Mouse (Mus musculus): Measurements from ENCODE around the gene Brox. TPM values are rescaled to one million over a fixed set of nuclear protein-coding genes. Genes with fewer than 3 reads are reported as not detected.
A peak's percentile ranks its signal among the peaks of the same experiment; 100 is the strongest.

The Brox gene
- polyA plus RNA-seq, 1 experiment from 2014 or later: 35.1 TPM

DNA sequence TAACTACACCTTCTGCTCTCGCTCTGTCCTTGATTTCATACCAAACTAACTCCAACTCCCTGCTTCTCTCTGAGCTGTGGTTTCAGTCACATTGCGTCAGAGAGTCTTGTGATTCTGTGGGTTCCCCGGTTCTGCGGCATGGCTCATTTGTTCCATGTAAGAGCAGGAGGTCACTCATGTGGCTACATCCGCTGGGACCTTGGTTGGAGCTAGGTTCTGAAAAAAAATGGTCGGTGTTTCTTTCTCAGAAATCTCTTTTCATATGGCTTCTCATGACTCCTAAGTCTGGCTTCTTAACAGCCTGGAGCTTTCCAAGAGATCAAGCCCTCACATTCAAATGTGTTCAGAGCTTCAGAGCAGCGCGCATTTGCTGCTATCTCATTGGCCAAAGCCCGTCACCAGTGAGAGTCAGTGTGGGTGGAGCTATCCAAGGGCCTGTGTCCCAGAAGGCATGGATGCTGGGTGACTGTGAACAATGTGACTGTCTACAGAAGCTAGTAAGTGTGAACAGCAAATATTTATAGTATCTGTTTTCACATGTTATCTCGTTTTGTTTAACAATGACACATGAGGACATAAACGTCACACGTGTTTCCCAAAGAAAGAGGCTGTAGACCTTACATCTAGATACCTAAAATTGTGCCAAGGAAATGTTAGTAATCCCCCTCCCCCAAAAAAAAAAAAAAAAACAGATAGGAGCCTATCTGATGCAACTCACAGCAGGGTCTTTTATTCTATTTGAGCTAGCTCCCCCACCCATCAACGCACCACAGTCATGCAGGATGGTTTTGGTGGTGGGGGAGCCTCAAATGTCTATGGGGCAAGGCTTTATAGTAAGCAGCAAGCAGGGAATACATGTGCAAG is 32.7 kb downstream of the Brox start:
- no peak for DNase-seq (ENCODE audit: low spot score)
- Histone ChIP-seq H3K4me3 (no peak overlapping the region), H3K36me3 (no peaks in the 10 kb centered on the region), H3K27ac (no peak overlapping the region), H3K9me3 (replicated peaks) (no peaks in the 10 kb centered on the region), H3K4me1 (peaks cover 8% of the 10 kb centered on the region), H3K27me3 (ENCODE audit: low read depth, poor library complexity, severe bottlenecking) (no peaks in the 10 kb centered on the region)
- 83% methylated on average over 13 of the region's 13 CpGs for WGBS

DNA sequence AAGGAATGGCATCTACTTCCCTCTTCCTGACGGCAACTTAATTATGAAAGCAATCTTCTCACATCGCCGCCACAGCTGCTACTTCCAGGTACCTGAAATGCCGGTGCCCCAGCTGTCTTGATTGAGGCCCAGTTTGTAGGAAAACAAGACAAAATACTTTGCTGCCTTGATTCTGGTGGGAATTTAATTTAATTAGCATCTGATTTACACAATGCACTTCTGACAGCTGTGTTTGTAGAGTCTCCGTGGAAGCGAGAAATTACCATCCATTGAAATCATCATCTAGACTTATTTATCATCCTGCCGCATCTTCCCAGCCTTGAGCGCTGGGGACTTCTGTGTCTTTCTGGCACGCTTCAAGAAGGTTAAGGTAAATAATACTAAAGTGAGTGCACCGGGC is 44.5 kb downstream of the Brox start:
- no peak for DNase-seq (ENCODE audit: low spot score)
- no peak overlapping the region for H3K27ac ChIP-seq
- peaks cover 17% of the 10 kb centered on the region for H3K4me1 ChIP-seq
- H3K36me3 ChIP-seq: no peaks in the 10 kb centered on the region
- WGBS: 58% methylated on average over 10 of the region's 10 CpGs
- no peaks in the 10 kb centered on the region for H3K27me3 ChIP-seq (ENCODE audit: low read depth, poor library complexity, severe bottlenecking)
- H3K4me3 ChIP-seq: no peak overlapping the region
- no peaks in the 10 kb centered on the region for H3K9me3 ChIP-seq (replicated peaks)

DNA sequence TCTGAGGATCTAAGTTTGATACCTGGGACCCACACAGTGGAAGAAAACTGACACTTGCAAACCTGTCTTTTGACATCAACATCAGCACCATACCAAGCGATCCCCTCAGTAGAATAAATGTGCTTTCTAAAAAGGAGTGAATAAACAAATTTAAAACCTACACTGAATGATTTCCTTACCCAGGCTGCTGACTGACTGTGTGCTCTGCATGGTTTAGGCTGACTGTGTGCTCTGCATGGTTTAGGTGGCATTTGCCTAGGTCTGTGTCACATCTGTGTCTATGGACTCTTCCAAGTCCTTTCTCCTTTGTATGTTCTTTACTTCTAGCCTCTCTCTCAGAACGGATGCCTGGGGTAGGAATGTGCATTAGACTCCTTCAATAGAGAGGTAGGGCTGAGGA is 45.3 kb downstream of the Brox start:
- no peak overlapping the region for H3K4me3 ChIP-seq
- H3K4me1 ChIP-seq: peaks cover 17% of the 10 kb centered on the region
- H3K36me3 ChIP-seq: no peaks in the 10 kb centered on the region
- H3K27ac ChIP-seq: no peak overlapping the region
- DNase-seq (ENCODE audit: low spot score): no peak
- no peaks in the 10 kb centered on the region for H3K9me3 ChIP-seq (replicated peaks)
- 76% methylated on average over 2 of the region's 2 CpGs for WGBS
- H3K27me3 ChIP-seq (ENCODE audit: low read depth, poor library complexity, severe bottlenecking): no peaks in the 10 kb centered on the region

DNA sequence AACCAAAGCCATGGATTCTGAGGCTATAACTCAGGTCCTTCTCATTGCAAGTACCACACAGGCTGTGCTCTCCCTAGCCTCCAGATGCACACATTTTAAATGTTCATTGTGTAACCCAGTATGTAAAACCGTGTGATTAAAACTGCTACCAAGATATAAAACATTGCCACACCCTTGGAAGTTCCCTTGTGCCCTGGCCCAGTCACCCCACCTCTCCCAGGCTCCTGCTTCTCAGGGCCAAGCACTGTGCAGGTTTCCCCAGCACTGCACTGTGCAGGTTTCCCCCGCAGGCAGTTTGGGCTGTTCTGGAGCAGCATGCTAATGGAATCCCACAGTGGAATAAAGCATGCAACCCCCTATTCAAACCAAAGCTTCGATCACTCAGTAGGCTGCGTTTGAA is 46.5 kb downstream of the Brox start:
- no peaks in the 10 kb centered on the region for H3K27me3 ChIP-seq (ENCODE audit: low read depth, poor library complexity, severe bottlenecking)
- 0 out of 2 replicates have a peak overlapping the region, but pooled peaks have one; percentile 14 for H3K27ac ChIP-seq
- no peaks in the 10 kb centered on the region for H3K36me3 ChIP-seq
- no peak for DNase-seq (ENCODE audit: low spot score)
- WGBS: 81% methylated on average over 4 of the region's 4 CpGs
- no peak overlapping the region for H3K4me3 ChIP-seq
- no peaks in the 10 kb centered on the region for H3K9me3 ChIP-seq (replicated peaks)
- peaks cover 17% of the 10 kb centered on the region for H3K4me1 ChIP-seq

DNA sequence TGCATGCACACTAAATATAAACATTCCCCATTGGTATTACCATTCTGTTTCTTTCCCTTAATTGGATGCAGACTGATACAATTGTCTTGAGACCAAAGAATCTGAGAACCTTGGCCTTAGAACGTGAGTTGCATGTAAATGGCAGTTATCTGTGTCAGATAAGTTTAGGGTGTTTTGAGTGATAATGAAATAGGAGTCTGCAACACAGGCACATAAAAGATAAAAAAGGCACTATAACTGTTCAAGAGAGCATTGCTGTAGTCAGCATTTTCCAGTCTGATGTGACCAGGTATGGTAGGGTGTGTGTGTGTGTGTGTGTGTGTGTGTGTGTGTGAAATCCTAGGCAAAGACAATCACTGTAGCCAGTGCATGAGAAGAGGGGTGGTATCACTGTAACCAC is 48.9 kb downstream of the Brox start:
- 63% methylated on average over 1 of the region's 1 CpGs for WGBS
- H3K4me1 ChIP-seq: peaks cover 17% of the 10 kb centered on the region
- no peak for DNase-seq (ENCODE audit: low spot score)
- H3K27me3 ChIP-seq (ENCODE audit: low read depth, poor library complexity, severe bottlenecking): no peaks in the 10 kb centered on the region
- H3K4me3 ChIP-seq: no peak overlapping the region
- no peak overlapping the region for H3K27ac ChIP-seq
- no peaks in the 10 kb centered on the region for H3K9me3 ChIP-seq (replicated peaks)
- no peaks in the 10 kb centered on the region for H3K36me3 ChIP-seq

DNA sequence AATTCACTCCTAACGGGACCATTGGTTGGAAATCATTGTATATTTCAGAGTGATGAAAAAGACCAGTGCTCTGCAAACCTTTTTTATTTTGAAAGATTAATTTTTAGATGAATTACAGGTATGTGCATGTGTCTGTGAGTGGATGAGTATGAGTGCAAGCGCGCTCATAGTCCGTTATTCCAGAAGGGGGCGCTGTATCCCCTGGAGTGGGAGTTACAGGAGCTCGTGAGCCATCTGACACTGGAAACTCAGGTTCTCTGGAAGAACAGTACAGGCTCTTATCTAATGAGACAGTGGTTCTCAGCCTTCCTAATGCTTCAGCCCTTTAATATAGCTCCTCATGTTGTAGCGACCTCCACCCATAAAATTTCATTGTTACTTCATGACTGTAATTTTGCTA is 53.8 kb downstream of the Brox start:
- Histone ChIP-seq H3K27me3 (ENCODE audit: low read depth, poor library complexity, severe bottlenecking) (no peaks in the 10 kb centered on the region), H3K9me3 (replicated peaks) (no peaks in the 10 kb centered on the region), H3K27ac (no peak overlapping the region), H3K4me1 (no peaks in the 10 kb centered on the region), H3K36me3 (no peaks in the 10 kb centered on the region), H3K4me3 (no peak overlapping the region)
- 80% methylated on average over 7 of the region's 7 CpGs for WGBS
- no peak for DNase-seq (ENCODE audit: low spot score)

DNA sequence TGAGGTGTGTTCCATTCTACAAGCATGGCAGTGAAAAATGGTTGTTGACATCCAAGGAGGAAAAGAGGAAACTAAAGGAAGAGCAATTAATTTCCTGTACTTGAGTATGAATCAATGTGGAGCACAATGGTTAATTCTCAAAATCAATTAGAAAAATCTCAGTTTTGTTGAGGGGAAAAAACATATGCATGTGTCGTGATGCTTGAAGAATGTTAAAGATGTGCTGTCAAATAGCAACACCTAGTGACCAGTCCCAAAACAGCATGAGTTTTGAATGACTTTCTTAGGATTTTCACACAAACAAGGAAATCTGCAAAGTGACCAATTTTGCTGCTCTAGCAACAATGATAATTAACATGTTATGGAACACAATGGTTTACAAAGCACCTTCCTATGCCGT is 59.2 kb downstream of the Brox start:
- no peak for DNase-seq (ENCODE audit: low spot score)
- no peaks in the 10 kb centered on the region for H3K27me3 ChIP-seq (ENCODE audit: low read depth, poor library complexity, severe bottlenecking)
- WGBS: 32% methylated on average over 2 of the region's 2 CpGs
- H3K4me3 ChIP-seq: no peak overlapping the region
- no peaks in the 10 kb centered on the region for H3K9me3 ChIP-seq (replicated peaks)
- peaks cover 4% of the 10 kb centered on the region; the same call in 1 of the 2 replicates for H3K4me1 ChIP-seq
- H3K27ac ChIP-seq: no peak overlapping the region
- no peaks in the 10 kb centered on the region for H3K36me3 ChIP-seq

DNA sequence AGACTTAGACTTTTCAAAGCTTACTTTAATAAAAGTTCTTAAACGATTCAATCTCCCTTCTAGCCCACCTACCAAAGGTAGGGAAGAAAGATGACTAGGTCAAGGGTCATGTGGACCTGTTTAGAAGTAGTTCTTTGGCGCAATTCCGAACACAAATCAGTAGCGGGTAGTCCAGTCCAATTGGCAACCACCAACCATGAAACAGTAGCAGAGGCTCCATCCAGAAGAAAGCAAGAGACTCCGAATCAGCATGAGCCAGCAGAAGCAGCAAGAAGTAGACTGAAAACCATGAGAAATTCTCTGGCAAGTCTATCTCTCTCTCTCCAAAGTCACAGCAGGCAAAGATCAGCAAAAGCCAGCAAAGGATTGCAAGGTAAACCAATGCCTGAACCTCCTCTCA is 60.6 kb downstream of the Brox start:
- Histone ChIP-seq H3K4me1 (peaks cover 4% of the 10 kb centered on the region; the same call in 1 of the 2 replicates), H3K9me3 (replicated peaks) (no peaks in the 10 kb centered on the region), H3K36me3 (no peaks in the 10 kb centered on the region), H3K27ac (no peak overlapping the region), H3K4me3 (no peak overlapping the region), H3K27me3 (ENCODE audit: low read depth, poor library complexity, severe bottlenecking) (no peaks in the 10 kb centered on the region)
- DNase-seq (ENCODE audit: low spot score): no peak
- 90% methylated on average over 5 of the region's 5 CpGs for WGBS

DNA sequence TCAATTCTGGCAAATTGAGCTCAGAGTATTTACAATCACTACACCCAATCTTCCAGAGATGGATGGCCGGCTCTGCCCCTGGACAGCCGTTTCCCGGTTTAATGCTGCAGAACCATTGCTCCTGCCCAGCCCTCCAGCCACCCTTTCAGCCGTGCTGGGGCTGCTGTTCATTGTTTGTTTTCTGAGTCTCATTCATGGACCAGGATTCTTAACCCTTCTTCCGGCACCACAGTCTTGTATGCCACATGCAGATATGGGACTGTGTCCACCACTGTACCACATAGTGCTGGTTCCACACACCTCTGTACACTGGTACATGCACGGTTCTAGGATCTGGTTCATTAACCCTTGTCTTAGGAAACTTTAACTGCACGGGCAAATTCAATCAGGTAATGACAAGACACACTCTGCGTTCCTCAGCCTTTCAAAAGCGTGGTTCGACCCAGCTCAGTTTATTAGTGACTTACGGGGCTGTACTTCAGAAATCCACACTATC is 63.3 kb downstream of the Brox start:
- WGBS: 78% methylated on average over 11 of the region's 11 CpGs
- H3K4me3 ChIP-seq: no peak overlapping the region

DNA sequence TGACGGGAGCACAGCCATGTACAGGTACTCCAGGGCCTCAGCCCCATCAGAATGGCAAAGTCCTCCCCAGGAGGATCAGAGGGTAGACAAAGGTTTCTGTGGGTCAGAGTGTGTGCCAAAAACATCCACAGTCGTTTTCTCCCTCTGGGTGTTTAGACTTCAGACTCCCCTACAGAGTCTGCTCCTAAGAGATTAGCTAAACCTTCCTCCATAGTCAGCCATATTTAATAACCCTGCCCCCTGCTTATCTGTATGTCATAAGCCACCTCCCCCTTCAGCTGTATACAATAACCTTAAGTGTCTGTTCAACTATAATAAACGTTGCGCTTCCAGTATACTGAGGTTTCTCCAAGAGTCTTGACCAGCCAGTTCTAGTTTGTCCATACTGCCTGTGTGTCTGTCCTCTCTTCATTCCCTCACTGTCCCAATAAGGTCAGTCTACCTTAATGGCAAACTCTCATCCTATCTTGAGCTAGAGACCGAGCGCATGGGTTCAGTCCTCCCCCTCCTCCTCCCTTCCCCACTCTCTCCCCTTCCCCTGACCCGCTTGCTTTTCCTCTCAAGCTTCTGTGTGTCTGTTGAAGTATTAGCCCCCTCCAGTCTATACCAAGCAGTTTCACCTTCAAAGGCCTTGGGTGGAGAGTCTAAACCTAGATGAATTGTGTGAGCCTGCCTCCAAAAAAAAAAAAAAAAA is 63.9 kb downstream of the Brox start:
- Histone ChIP-seq H3K27ac (no peak overlapping the region), H3K9me3 (replicated peaks) (no peaks in the 10 kb centered on the region), H3K36me3 (no peaks in the 10 kb centered on the region), H3K4me3 (no peak overlapping the region), H3K27me3 (ENCODE audit: low read depth, poor library complexity, severe bottlenecking) (no peaks in the 10 kb centered on the region), H3K4me1 (peaks cover 13% of the 10 kb centered on the region)
- 84% methylated on average over 7 of the region's 7 CpGs for WGBS
- no peak for DNase-seq (ENCODE audit: low spot score)

More for the DNA sequence above, 63.3 kb downstream of the Brox start:
- DNase-seq (ENCODE audit: low spot score): no peak
- Histone ChIP-seq H3K27me3 (ENCODE audit: low read depth, poor library complexity, severe bottlenecking) (no peaks in the 10 kb centered on the region), H3K4me1 (peaks cover 9% of the 10 kb centered on the region), H3K9me3 (replicated peaks) (no peaks in the 10 kb centered on the region), H3K27ac (no peak overlapping the region), H3K36me3 (no peaks in the 10 kb centered on the region)

DNA sequence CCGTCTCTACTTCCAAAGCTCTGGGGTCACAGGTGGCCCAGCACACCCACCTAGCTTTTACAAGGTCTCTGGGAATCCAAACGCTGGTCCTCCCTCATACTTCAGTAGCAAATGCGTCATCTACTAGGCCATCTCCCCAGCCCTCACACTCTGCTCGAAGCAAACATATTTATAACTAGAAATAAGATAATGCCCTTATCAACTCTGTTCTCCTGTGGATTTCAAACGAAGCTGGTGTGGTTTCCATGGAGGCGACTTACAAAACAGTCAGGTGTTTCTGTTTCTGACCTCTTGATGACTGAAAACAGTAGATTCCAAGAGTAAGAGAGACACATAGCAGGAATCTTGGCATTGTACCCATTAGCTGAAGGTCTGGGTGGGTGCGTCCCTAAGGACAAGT is 69.6 kb downstream of the Brox start:
- 92% methylated on average over 7 of the region's 7 CpGs for WGBS
- no peak for DNase-seq (ENCODE audit: low spot score)
- H3K9me3 ChIP-seq (replicated peaks): no peaks in the 10 kb centered on the region

More for the DNA sequence above, 69.6 kb downstream of the Brox start:
- peaks cover 9% of the 10 kb centered on the region; the same call in 1 of the 2 replicates for H3K4me1 ChIP-seq
- no peaks in the 10 kb centered on the region for H3K27me3 ChIP-seq (ENCODE audit: low read depth, poor library complexity, severe bottlenecking)
- no peaks in the 10 kb centered on the region for H3K36me3 ChIP-seq
- H3K27ac ChIP-seq: no peak overlapping the region
- H3K4me3 ChIP-seq: no peak overlapping the region

All from limb, embryonic 10.5 days (tissue).